Mouse (Mus musculus) forebrain, embryonic 13.5 days (tissue): Measurements from ENCODE around the gene Guca1a. TPM values are rescaled to one million over a fixed set of nuclear protein-coding genes. Genes with fewer than 3 reads are reported as not detected.

Source experiments
- ATAC-seq: fragments of 200-750 bp; cut with Nextera tagmentation; 2 replicates; pipeline ENCODE4 v1.8.0; 2017
- H3K27ac ChIP-seq: fragments of 300-500 bp; sonication (generic); 2 replicates; pipeline ENCODE4 v1.5.1; 2015; ENCODE audit warnings: inconsistent platforms, mild to moderate bottlenecking, moderate library complexity
- H3K27me3 ChIP-seq: fragments of 300-500 bp; sonication (generic); 2 replicates; pipeline ENCODE4 v1.6.1; 2015; ENCODE audit warnings: mild to moderate bottlenecking, inconsistent platforms
- H3K36me3 ChIP-seq: fragments of 300-500 bp; sonication (generic); 2 replicates; pipeline ENCODE4 v1.6.1; 2015; ENCODE audit warnings: mild to moderate bottlenecking, inconsistent platforms; ENCODE audit not compliant: poor library complexity, severe bottlenecking
- H3K4me1 ChIP-seq: fragments of 300-500 bp; sonication (generic); 2 replicates; pipeline ENCODE4 v1.6.1; 2015; ENCODE audit warnings: inconsistent platforms
- H3K4me2 ChIP-seq: fragments of 300-500 bp; sonication (generic); 2 replicates; pipeline ENCODE4 v1.6.1; 2015; ENCODE audit warnings: inconsistent platforms, mild to moderate bottlenecking, moderate library complexity
- H3K4me3 ChIP-seq: fragments of 300-500 bp; sonication (generic); 2 replicates; pipeline ENCODE4 v1.5.1; 2015; ENCODE audit warnings: mild to moderate bottlenecking, inconsistent platforms
- H3K9ac ChIP-seq: fragments of 300-500 bp; sonication (generic); 2 replicates; pipeline ENCODE4 v1.6.1; 2015; ENCODE audit warnings: mild to moderate bottlenecking, inconsistent platforms
- H3K9me3 ChIP-seq: fragments of 300-500 bp; sonication (generic); replicated peaks from 2 replicates; pipeline ENCODE4 v1.6.1; 2016; ENCODE audit warnings: inconsistent platforms
- WGBS: fragments of 180-500 bp; shearing (Covaris S2); methylation state at CpG from one replicate; pipeline ENCODE4 v1.1.7; 2015; 5-methylcytosine and 5-hydroxymethylcytosine counted together
- polyA plus RNA-seq: library from polyadenylated mRNA; unstranded; fragments of >200 nt; fragmentation: Nextera tagmentation; extraction: Ambion mirVana; gene quantifications from 2 replicates; pipeline ENCODE4 v1.2.1, GENCODE M21; 2015

Gene Guca1a
- polyA plus RNA-seq, 1 experiment from 2014 or later, result 0.26 TPM

- H3K4me2 ChIP-seq, result no peak overlapping the region
- H3K4me1 ChIP-seq, result 0 out of 2 replicates have a peak, but pooled peaks cover 2% of the 10 kb centered on the region
- peaks cover 76% of the 10 kb centered on the region for H3K36me3 ChIP-seq
- no peaks in the 10 kb centered on the region for H3K27me3 ChIP-seq
- 86% methylated on average over 6 of the region's 6 CpGs for WGBS
- H3K9ac ChIP-seq, result no peak overlapping the region
- no peak for ATAC-seq
- no peak overlapping the region for H3K4me3 ChIP-seq
- H3K9me3 ChIP-seq, result no peaks in the 10 kb centered on the region
- no peak overlapping the region for H3K27ac ChIP-seq
Observed at GRCm38 (mm10) chr17:47376779-47377280, 23.6 kb downstream of the Guca1a start.

GRCm38 (mm10) chr17:47373991-47374390, 26.4 kb downstream of the Guca1a start:
- Histone ChIP-seq H3K4me2 (no peak overlapping the region), H3K9ac (no peak overlapping the region), H3K27me3 (no peaks in the 10 kb centered on the region), H3K4me3 (no peak overlapping the region), H3K4me1 (peaks cover 7% of the 10 kb centered on the region), H3K9me3 (no peaks in the 10 kb centered on the region), H3K36me3 (peaks cover 63% of the 10 kb centered on the region), H3K27ac (no peak overlapping the region)
- ATAC-seq, result no peak
- 91% methylated on average over 6 of the region's 6 CpGs for WGBS

GRCm38 (mm10) chr17:47371451-47371850, 28.9 kb downstream of the Guca1a start:
- Histone ChIP-seq H3K4me3 (no peak overlapping the region), H3K36me3 (peaks cover 39% of the 10 kb centered on the region), H3K4me1 (peaks cover 7% of the 10 kb centered on the region), H3K9ac (no peak overlapping the region), H3K4me2 (no peak overlapping the region), H3K27me3 (peaks cover 15% of the 10 kb centered on the region), H3K27ac (no peak overlapping the region), H3K9me3 (no peaks in the 10 kb centered on the region)
- ATAC-seq, result peak; percentile 52; the same call in 1 of the 2 replicates
- 6% methylated on average over 4 of the region's 4 CpGs for WGBS

- whole genome bisulfite sequencing, result under 1% methylated on average over 20 of the region's 20 CpGs
- Histone ChIP-seq H3K27me3 (peaks cover 29% of the 10 kb centered on the region), H3K27ac (peak overlapping the region; percentile 69), H3K36me3 (peaks cover 17% of the 10 kb centered on the region), H3K4me1 (peaks cover 7% of the 10 kb centered on the region), H3K9ac (peak overlapping the region; percentile 74), H3K4me2 (peak overlapping the region; percentile 88), H3K9me3 (no peaks in the 10 kb centered on the region), H3K4me3 (peak overlapping the region; percentile 77)
- ATAC-seq, result peak; percentile 75
Observed at GRCm38 (mm10) chr17:47369087-47369443, 31.3 kb downstream of the Guca1a start.

GRCm38 (mm10) chr17:47368401-47369086, 31.8 kb downstream of the Guca1a start, which contains the start of gene Mrps10:
TSS of gene Mrps10 (plus strand) at chr17:47368887.
- Histone ChIP-seq H3K9ac (peak within 1 kb of the TSS; percentile 74), H3K4me3 (peak within 1 kb of the TSS; percentile 77), H3K27ac (peak within 1 kb of the TSS; percentile 69), H3K4me1 (peaks cover 7% of the 10 kb centered on the region), H3K9me3 (no peaks in the 10 kb centered on the region), H3K4me2 (peak within 1 kb of the TSS; percentile 88), H3K36me3 (peaks cover 13% of the 10 kb centered on the region), H3K27me3 (peaks cover 29% of the 10 kb centered on the region)
- ATAC-seq, result peak; percentile 96
- WGBS, result 4% methylated on average over 35 of the region's 35 CpGs

GRCm38 (mm10) chr17:47361343-47361742, 39.0 kb downstream of the Guca1a start:
- no peak overlapping the region for H3K9ac ChIP-seq
- 86% methylated on average over 11 of the region's 11 CpGs for WGBS
- peaks cover 14% of the 10 kb centered on the region for H3K27me3 ChIP-seq
- no peak overlapping the region for H3K27ac ChIP-seq
- ATAC-seq, result no peak
- H3K4me3 ChIP-seq, result no peak overlapping the region
- peaks cover 37% of the 10 kb centered on the region for H3K36me3 ChIP-seq
- H3K9me3 ChIP-seq, result no peaks in the 10 kb centered on the region
- H3K4me1 ChIP-seq, result no peaks in the 10 kb centered on the region
- no peak overlapping the region for H3K4me2 ChIP-seq

GRCm38 (mm10) chr17:47359964-47360363, 40.4 kb downstream of the Guca1a start:
- no peak overlapping the region for H3K4me2 ChIP-seq
- no peaks in the 10 kb centered on the region for H3K9me3 ChIP-seq
- no peak overlapping the region for H3K4me3 ChIP-seq
- 27% methylated on average over 6 of the region's 6 CpGs for WGBS
- no peak overlapping the region for H3K27ac ChIP-seq
- no peaks in the 10 kb centered on the region for H3K4me1 ChIP-seq
- H3K9ac ChIP-seq, result no peak overlapping the region
- H3K27me3 ChIP-seq, result peaks cover under 1% of the 10 kb centered on the region; the same call in 1 of the 2 replicates
- ATAC-seq, result no peak
- peaks cover 51% of the 10 kb centered on the region for H3K36me3 ChIP-seq

- H3K36me3 ChIP-seq, result peaks cover 100% of the 10 kb centered on the region
- no peak overlapping the region for H3K4me3 ChIP-seq
- H3K9me3 ChIP-seq, result peaks cover 31% of the 10 kb centered on the region
- no peak overlapping the region for H3K9ac ChIP-seq
- ATAC-seq, result no peak
- H3K27me3 ChIP-seq, result no peaks in the 10 kb centered on the region
- no peaks in the 10 kb centered on the region for H3K4me1 ChIP-seq
- H3K27ac ChIP-seq, result no peak overlapping the region
- 77% methylated on average over 3 of the region's 3 CpGs for WGBS
- H3K4me2 ChIP-seq, result no peak overlapping the region
Observed at GRCm38 (mm10) chr17:47349721-47350319, 50.6 kb downstream of the Guca1a start.

Other genes starting within 250 kb of the Guca1a start
- gene Mrps10, start 31.7 kb downstream of the Guca1a start, polyA plus RNA-seq, result 74.0 and 78.7 TPM in 2 replicates
- 0.20 and 0.36 TPM in 2 replicates for gene Guca1b, start 15.2 kb downstream of the Guca1a start, polyA plus RNA-seq
- 0.13 and 0.16 TPM in 2 replicates for gene AI661453, start 36.0 kb upstream of the Guca1a start, polyA plus RNA-seq
- gene 1700001C19Rik, start 36.8 kb upstream of the Guca1a start, polyA plus RNA-seq, result 0.28 and 0.42 TPM in 2 replicates
- 26.5 and 31.0 TPM in 2 replicates for gene Taf8, start 101.7 kb upstream of the Guca1a start, polyA plus RNA-seq
- gene Ccnd3, start 104.5 kb upstream of the Guca1a start, polyA plus RNA-seq, result 67.6 and 75.8 TPM in 2 replicates
- 29.7 and 33.2 TPM in 2 replicates for gene Bysl, start 210.9 kb upstream of the Guca1a start, polyA plus RNA-seq
- gene Med20, start 211.0 kb upstream of the Guca1a start, polyA plus RNA-seq, result 42.6 and 45.2 TPM in 2 replicates
- 1.7 and 3.0 TPM in 2 replicates for gene Gm20517, start 211.0 kb upstream of the Guca1a start, polyA plus RNA-seq
- gene Usp49, start 230.1 kb upstream of the Guca1a start, polyA plus RNA-seq, result 10.2 and 11.2 TPM in 2 replicates